Mouse (Mus musculus): ENCODE data around the gene Nono.
A peak's percentile ranks its signal among the peaks of the same experiment; 100 is the strongest.

GRCm38 (mm10) chrX:101429142-101429949 lies at the start of gene Nono:
- peak; percentile 47 for TF ChIP-seq GATA1 (IDR thresholded peaks at IDR 0.05; ENCODE audit: low read length)
- no peak for TF ChIP-seq TAL1 (IDR thresholded peaks at IDR 0.05; ENCODE audit: low read length)
